Mouse (Mus musculus): ENCODE results near the gene Rpp25l. TPM values are rescaled to one million over a fixed set of nuclear protein-coding genes. Genes with fewer than 3 reads are reported as not detected.
A peak's percentile ranks its signal among the peaks of the same experiment; 100 is the strongest.

Gene Rpp25l
- total RNA-seq (2022), result 10 to 100 TPM; 57.2 to 67.4 (median 59.9) TPM

GRCm38 (mm10) chr4:41713197-41714067 lies at the start of gene Rpp25l:
Gene Rpp25l, minus strand, starts transcription at chr4:41713534.
- DNase-seq (ENCODE audit: low spot score in 2 of 2), result peak; percentile 72 to 79

- DNase-seq (ENCODE audit: low spot score in 2 of 2), result peak; percentile 75 to 84
Observed at GRCm38 (mm10) chr4:41762688-41763114, 49.4 kb upstream of the Rpp25l start.

DNA sequence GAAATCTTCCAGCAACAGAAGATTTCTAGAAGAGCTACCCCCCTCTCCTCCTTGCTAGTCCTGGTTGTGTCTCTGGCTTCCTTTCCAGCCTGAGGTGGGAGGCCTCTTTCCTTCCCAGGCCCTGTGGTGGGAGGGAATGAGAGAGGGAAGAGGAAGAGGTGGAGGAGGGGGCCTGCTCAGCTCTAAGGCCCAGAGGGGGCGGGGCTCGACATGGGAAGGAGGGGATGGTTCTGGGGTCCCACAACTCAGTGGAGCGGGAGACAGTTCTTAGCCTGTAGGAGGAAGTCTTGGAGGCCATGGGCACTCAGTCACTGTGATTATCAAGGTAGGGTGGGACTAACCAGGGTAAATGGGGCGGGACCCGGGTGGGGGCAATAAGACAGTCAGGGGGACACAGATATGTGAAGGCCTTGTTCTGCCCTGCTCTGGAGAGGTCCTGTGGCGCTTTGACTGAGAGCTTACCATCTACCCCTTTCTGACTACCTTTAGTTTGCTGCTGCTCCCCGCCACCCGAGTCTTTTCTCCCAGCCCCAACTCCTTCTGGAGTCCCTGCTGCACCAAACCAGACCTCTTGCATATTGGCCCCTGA lies 48.9 kb upstream of the Rpp25l start:
- no peak for DNase-seq (ENCODE audit: low spot score in 2 of 2)

- no peak for DNase-seq (ENCODE audit: low spot score in 2 of 2)
Observed at GRCm38 (mm10) chr4:41761680-41762079, 48.3 kb upstream of the Rpp25l start.

DNA sequence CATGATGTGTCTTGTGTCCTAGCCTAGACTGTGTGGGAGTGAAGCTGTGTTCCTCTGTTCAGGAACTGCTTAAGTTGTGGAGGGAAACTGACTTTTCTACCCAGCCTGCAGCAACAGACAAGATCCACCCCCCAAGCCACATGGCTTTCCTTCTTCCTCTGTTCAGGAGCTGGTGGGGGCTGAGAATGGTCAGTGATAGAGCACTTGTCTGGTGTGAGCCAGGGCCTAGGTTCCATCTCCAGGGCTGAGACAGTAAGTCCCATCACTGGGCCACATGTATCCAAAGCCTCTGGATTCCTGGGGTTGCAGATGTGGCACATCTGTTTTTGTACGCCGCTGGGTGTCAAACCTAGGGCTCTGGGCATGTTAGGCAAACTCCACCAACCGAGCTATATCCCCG lies 47.6 kb upstream of the Rpp25l start:
- DNase-seq (ENCODE audit: low spot score in 2 of 2), result no peak

DNA sequence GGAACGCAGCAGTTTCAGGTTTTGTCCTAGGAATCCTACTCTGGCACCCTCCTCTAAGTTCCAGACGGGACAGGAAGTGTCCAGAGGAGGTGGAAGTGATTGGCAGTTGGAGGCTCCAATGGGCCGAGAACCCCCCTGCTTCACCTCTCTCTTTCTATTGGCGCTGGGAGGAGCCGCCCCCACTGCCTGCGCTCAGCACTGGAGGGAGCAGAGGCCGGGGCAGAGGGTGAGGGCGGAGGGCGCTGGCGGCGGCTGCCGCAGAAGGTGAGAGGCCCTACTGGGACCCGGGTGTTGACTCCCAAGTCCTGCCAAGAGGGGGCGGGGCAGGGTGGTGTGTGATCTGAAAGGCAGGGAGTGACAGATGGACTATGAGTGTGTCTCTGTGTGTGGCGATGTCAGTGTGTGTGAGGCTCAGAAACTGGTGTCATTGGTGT lies 47.0 kb upstream of the Rpp25l start:
- DNase-seq (ENCODE audit: low spot score in 2 of 2), result peak; percentile 93 to 95

- DNase-seq (ENCODE audit: low spot score in 2 of 2), result no peak
Observed at GRCm38 (mm10) chr4:41759656-41760287, 46.4 kb upstream of the Rpp25l start.

DNA sequence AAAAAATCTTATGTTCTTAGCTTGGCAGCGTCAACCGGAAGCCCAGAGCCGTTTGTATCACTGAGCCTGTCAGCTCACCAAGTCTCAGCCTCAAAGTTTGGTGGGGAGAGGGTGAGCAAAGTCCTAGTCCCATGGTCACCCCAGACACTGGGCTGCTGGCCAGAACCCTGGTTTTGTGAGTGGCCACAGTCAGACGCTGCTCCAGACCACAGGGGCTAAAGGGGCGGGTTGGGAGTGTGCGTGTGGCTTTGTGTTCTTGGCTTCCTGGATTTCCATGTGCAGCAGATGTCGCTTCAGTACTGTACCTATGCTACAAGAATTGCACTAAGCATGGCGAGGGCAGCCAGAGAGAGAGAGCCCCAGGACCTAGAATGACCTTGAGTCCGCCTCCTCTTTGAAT lies 45.9 kb upstream of the Rpp25l start:
- no peak for DNase-seq (ENCODE audit: low spot score in 2 of 2)

- no peak for DNase-seq (ENCODE audit: low spot score in 2 of 2)
Observed at GRCm38 (mm10) chr4:41758701-41759100, 45.4 kb upstream of the Rpp25l start.

- DNase-seq (ENCODE audit: low spot score in 2 of 2), result no peak
Observed at GRCm38 (mm10) chr4:41758021-41758420, 44.7 kb upstream of the Rpp25l start.

- DNase-seq (ENCODE audit: low spot score in 2 of 2), result no peak
Observed at GRCm38 (mm10) chr4:41757321-41757720, 44.0 kb upstream of the Rpp25l start.

- no peak for DNase-seq (ENCODE audit: low spot score in 2 of 2)
Observed at GRCm38 (mm10) chr4:41756440-41756839, 43.1 kb upstream of the Rpp25l start.

DNA sequence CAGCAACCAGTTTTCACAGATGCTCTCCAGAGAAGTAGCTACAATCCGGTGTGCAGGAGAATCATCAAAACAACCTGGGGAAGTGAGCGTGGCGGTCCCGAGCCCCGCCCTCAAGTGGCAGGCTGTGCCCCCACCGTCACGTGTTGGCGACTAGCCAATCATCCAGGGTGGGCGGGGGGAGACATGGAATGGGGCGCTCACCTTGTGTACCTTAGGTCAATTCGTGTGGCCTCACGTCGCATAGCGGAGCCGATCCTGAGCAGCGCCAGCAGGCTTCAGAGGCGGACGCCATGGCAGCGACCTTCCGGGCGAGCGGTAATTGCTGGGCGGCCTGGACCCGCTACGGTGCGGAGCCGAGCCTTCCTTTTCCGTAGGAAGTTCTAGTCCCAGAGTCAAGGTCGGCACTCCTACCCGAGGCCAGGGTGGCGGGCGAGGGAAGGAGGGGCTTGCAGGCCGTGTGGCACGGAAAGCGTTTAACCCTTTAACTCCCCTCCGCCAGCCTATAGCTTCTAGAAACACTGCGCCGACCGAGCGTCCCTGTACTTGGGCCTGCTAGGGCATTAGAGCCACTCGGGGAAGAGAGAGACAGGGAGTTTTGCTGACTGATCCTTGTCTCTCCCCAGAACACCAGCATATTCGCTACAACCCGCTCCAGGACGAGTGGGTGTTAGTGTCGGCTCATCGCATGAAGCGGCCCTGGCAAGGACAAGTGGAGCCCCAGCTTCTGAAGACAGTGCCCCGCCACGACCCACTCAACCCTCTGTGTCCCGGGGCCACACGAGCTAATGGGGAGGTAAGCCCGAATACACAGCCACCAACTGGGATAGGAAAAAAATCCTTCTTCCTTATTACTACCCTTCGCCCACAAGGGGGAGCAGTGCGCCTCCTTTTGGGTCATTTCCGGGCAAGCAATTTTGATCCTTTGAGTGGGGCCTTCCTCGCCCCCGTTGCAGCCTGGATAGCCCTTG lies 42.3 kb upstream of the Rpp25l start, which contains the start of gene Sigmar1:
Sigmar1 (minus strand) TSS at position 820 of the 968 bp plus-strand sequence.
- DNase-seq (ENCODE audit: low spot score in 2 of 2), result peak; percentile 70 to 71

GRCm38 (mm10) chr4:41754797-41755337 lies 41.5 kb upstream of the Rpp25l start, which contains the start of gene Galt:
Gene Galt, plus strand, starts transcription at chr4:41755228.
- peak in 1 of 2 experiments; percentile 56 for DNase-seq (ENCODE audit: low spot score in 2 of 2)

- no peak for DNase-seq (ENCODE audit: low spot score in 2 of 2)
Observed at GRCm38 (mm10) chr4:41745021-41745420, 31.7 kb upstream of the Rpp25l start.

DNA sequence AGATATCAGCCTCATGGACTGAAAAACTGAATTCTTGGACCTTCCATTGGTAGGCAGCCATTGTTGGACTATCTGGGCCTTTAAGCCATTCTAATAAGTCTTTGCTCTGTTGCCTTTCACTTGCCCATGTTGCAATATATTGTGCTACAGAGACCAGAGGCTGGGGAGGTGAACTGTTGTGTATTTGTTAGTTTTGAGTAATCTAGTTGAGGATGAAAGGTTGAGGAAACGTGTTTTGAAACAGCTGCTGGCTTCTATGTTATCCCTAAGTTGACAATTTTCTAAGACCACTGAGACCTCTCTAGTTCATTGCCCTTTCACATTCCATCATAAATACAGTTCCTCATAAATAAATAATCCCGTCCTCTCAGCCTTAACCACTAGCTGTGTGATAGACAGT lies 30.8 kb upstream of the Rpp25l start:
- DNase-seq (ENCODE audit: low spot score in 2 of 2), result no peak

DNA sequence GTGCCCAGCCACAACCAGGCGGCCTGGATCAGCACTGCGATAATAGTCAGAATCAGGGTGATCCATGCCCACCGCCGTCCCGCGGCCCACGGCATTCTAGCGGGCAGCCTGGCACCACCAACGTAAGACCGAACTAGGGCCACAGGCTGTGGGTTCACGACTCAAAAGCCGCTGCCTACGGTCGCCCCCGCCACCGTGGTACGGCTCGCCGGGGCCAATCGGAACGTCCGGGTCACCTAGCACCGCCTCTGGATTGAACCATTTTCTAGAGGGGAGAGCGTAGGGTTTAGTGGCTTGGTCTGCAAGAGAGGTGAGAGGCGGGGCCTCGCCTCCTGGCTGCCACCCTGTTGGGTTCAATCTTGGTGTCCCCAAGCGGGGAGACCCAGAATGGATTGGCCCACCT lies 27.8 kb upstream of the Rpp25l start:
- peak; percentile 90 to 91 for DNase-seq (ENCODE audit: low spot score in 2 of 2)

GRCm38 (mm10) chr4:41740380-41741157 lies 27.2 kb upstream of the Rpp25l start:
- DNase-seq (ENCODE audit: low spot score in 2 of 2), result peak in 1 of 2 experiments; percentile 52

- DNase-seq (ENCODE audit: low spot score in 2 of 2), result no peak
Observed at GRCm38 (mm10) chr4:41739260-41739659, 25.9 kb upstream of the Rpp25l start.

GRCm38 (mm10) chr4:41738256-41738603 lies 24.9 kb upstream of the Rpp25l start:
- DNase-seq (ENCODE audit: low spot score in 2 of 2), result no peak
